Mouse (Mus musculus): Measurements from ENCODE around the gene Slc8a1.

DNA sequence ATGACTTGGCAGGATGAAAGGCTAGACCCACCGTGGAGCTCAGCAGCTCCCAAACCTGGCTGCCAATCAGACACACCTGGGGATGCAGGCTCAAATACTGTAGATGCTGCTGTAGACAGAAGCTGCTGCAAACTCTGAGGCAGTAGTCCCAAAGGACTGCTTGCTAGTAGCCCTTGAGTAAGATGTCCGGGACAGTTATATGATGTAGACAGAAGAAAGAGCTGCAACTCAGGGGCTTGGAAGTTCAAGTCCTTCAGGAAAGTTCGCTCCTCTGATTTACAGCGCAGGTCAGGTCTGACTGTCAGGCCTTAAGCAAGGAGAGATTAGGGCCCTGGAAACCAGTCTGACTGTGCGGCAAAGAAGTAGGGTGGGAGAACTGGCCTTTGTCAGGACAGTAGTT is 66.9 kb downstream of the Slc8a1 start:
- TF ChIP-seq CTCF (conservative IDR thresholded peaks at IDR 0.05 in 1 of 2, IDR thresholded peaks at IDR 0.05 in 1 of 2; ENCODE audit: low read depth in 2 of 2, low read length in 2 of 2) (no peak), USF1 (IDR thresholded peaks at IDR 0.05; ENCODE audit: low read depth, low read length) (no peak), TCF12 (IDR thresholded peaks at IDR 0.05; ENCODE audit: low read depth, low read length) (no peak), POLR2A (IDR thresholded peaks at IDR 0.05; ENCODE audit: low read depth, low read length) (no peak), POLR2AphosphoS2 (IDR thresholded peaks at IDR 0.05; ENCODE audit: low read depth, low read length) (no peak), SIN3A (IDR thresholded peaks at IDR 0.05; ENCODE audit: low read length) (no peak), EP300 (IDR thresholded peaks at IDR 0.05; ENCODE audit: low read length) (no peak)
